Mouse (Mus musculus): ENCODE measurements around the gene Enpp7. TPM values are rescaled to one million over a fixed set of nuclear protein-coding genes. Genes with fewer than 3 reads are reported as not detected.
A peak's percentile ranks its signal among the peaks of the same experiment; 100 is the strongest.

Gene Enpp7
- polyA plus RNA-seq (2016; fragmentation: Nextera tagmentation; extraction: Ambion mirVana), result not detected in 2 replicates

GRCm38 (mm10) chr11:118987999-118988398, at the start of gene Enpp7:
Gene Enpp7 (plus strand): TSS chr11:118988188.
- 90% methylated on average over 10 of the region's 10 CpGs for WGBS
- no peak within 1 kb of the TSS for H3K27ac ChIP-seq

GRCm38 (mm10) chr11:118939731-118940130, 48.3 kb upstream of the Enpp7 start:
- H3K4me3 ChIP-seq, result no peak overlapping the region
- peaks cover 42% of the 10 kb centered on the region for H3K4me1 ChIP-seq (replicated peaks)
- DNase-seq (ENCODE audit: low spot score), result no peak
- no peaks in the 10 kb centered on the region for H3K9me3 ChIP-seq
- 0 out of 2 replicates have a peak, but pooled peaks cover 4% of the 10 kb centered on the region for H3K27me3 ChIP-seq (ENCODE audit: insufficient read depth, poor library complexity, severe bottlenecking)
- no peaks in the 10 kb centered on the region for H3K36me3 ChIP-seq
- WGBS, result 87% methylated on average over 4 of the region's 4 CpGs
- H3K27ac ChIP-seq, result 0 out of 2 replicates have a peak overlapping the region, but pooled peaks have one; percentile 57

More at GRCm38 (mm10) chr11:118987999-118988398, at the start of gene Enpp7:
- no peak for DNase-seq (ENCODE audit: low spot score)
- peaks cover 15% of the 10 kb centered on the region; the same call in 1 of the 2 replicates for H3K4me1 ChIP-seq (replicated peaks)
- H3K36me3 ChIP-seq, result no peaks in the 10 kb centered on the region
- 0 out of 2 replicates have a peak, but pooled peaks cover 4% of the 10 kb centered on the region for H3K27me3 ChIP-seq (ENCODE audit: insufficient read depth, poor library complexity, severe bottlenecking)
- H3K9me3 ChIP-seq, result no peaks in the 10 kb centered on the region
- no peak within 1 kb of the TSS for H3K4me3 ChIP-seq

- H3K9me3 ChIP-seq, result no peaks in the 10 kb centered on the region
- 0 out of 2 replicates have a peak, but pooled peaks cover 4% of the 10 kb centered on the region for H3K27me3 ChIP-seq (ENCODE audit: insufficient read depth, poor library complexity, severe bottlenecking)
- no peak overlapping the region for H3K4me3 ChIP-seq
- H3K36me3 ChIP-seq, result no peaks in the 10 kb centered on the region
- no peak for DNase-seq (ENCODE audit: low spot score)
- 75% methylated on average over 11 of the region's 11 CpGs for WGBS
- peaks cover 39% of the 10 kb centered on the region for H3K4me1 ChIP-seq (replicated peaks)
- H3K27ac ChIP-seq, result peak overlapping the region; percentile 57; the same call in 1 of the 2 replicates
These were observed 47.4 kb upstream of the Enpp7 start for GRCm38 (mm10) chr11:118940539-118940938.

- H3K27ac ChIP-seq, result no peak overlapping the region
- no peak overlapping the region for H3K4me3 ChIP-seq
- DNase-seq (ENCODE audit: low spot score), result no peak
- peaks cover 32% of the 10 kb centered on the region for H3K4me1 ChIP-seq (replicated peaks)
- no peaks in the 10 kb centered on the region for H3K36me3 ChIP-seq
- H3K9me3 ChIP-seq, result no peaks in the 10 kb centered on the region
- H3K27me3 ChIP-seq (ENCODE audit: insufficient read depth, poor library complexity, severe bottlenecking), result 0 out of 2 replicates have a peak, but pooled peaks cover 4% of the 10 kb centered on the region
- WGBS, result 42% methylated on average over 5 of the region's 5 CpGs
These were observed 46.7 kb upstream of the Enpp7 start for GRCm38 (mm10) chr11:118941268-118941667.

- Histone ChIP-seq H3K4me1 (replicated peaks) (peaks cover 15% of the 10 kb centered on the region), H3K27me3 (ENCODE audit: insufficient read depth, poor library complexity, severe bottlenecking) (no peaks in the 10 kb centered on the region), H3K9me3 (no peaks in the 10 kb centered on the region), H3K27ac (no peak overlapping the region), H3K36me3 (no peaks in the 10 kb centered on the region), H3K4me3 (no peak overlapping the region)
- no peak for DNase-seq (ENCODE audit: low spot score)
- WGBS, result 90% methylated on average over 8 of the region's 8 CpGs
These were observed 42.1 kb upstream of the Enpp7 start for GRCm38 (mm10) chr11:118945868-118946267.

DNA sequence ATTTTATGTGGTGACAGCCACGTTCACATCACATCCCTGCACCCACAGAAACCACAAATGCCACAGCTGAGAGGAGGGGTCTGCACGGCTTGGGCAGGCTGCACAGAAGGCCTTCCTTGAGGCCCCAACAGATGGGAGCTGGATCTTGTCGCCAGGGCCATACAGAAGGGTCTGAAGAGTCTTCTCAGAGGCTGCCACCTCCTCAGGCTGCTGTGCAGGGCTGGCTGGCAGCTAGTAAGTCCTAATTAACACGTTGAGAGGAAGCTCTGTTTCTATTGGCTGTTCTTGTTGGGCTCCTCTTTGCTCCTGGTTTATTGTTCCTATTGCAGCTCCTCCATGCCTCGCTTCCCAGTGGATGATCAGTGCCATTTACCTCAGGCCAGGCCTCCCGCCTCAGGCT, 33.0 kb upstream of the Enpp7 start:
- DNase-seq (ENCODE audit: low spot score), result no peak
- no peaks in the 10 kb centered on the region for H3K36me3 ChIP-seq
- H3K4me1 ChIP-seq (replicated peaks), result peaks cover 31% of the 10 kb centered on the region
- no peaks in the 10 kb centered on the region for H3K9me3 ChIP-seq
- WGBS, result 48% methylated on average over 6 of the region's 6 CpGs
- H3K27me3 ChIP-seq (ENCODE audit: insufficient read depth, poor library complexity, severe bottlenecking), result peaks cover 9% of the 10 kb centered on the region; the same call in 1 of the 2 replicates
- no peak overlapping the region for H3K4me3 ChIP-seq
- H3K27ac ChIP-seq, result peak overlapping the region; percentile 64; the same call in 1 of the 2 replicates

DNA sequence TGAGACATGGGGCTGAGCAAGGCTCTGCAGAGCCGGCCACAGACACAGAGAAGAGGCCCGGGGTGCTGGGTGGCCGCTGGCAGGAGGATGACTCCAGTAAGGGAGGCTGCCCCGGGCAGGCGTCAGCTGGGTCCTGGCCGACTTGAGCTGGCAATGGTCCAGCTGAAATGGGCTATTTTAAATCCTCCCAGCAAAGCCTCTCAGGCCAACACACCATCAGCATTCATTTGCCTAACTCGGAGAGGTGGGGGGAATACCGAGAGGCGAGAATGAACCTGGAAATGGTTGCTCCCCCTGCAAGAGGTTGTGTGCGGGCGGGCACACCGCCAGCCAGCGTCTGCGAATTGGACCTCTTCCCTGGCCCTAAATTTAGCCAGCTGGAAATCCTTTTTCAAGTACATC, 30.9 kb upstream of the Enpp7 start:
- 76% methylated on average over 14 of the region's 14 CpGs for WGBS
- DNase-seq (ENCODE audit: low spot score), result no peak
- no peaks in the 10 kb centered on the region for H3K9me3 ChIP-seq
- H3K4me1 ChIP-seq (replicated peaks), result peaks cover 39% of the 10 kb centered on the region
- no peaks in the 10 kb centered on the region for H3K36me3 ChIP-seq
- H3K4me3 ChIP-seq, result no peak overlapping the region
- peak overlapping the region; percentile 23; the same call in 1 of the 2 replicates for H3K27ac ChIP-seq
- no peaks in the 10 kb centered on the region; the same call in 1 of the 2 replicates for H3K27me3 ChIP-seq (ENCODE audit: insufficient read depth, poor library complexity, severe bottlenecking)

- 58% methylated on average over 3 of the region's 3 CpGs for WGBS
- no peak overlapping the region for H3K27ac ChIP-seq
- peaks cover 38% of the 10 kb centered on the region for H3K4me1 ChIP-seq (replicated peaks)
- peaks cover 5% of the 10 kb centered on the region; the same call in 1 of the 2 replicates for H3K27me3 ChIP-seq (ENCODE audit: insufficient read depth, poor library complexity, severe bottlenecking)
- no peaks in the 10 kb centered on the region for H3K9me3 ChIP-seq
- no peak overlapping the region for H3K4me3 ChIP-seq
- no peaks in the 10 kb centered on the region for H3K36me3 ChIP-seq
- no peak for DNase-seq (ENCODE audit: low spot score)
These were observed 27.3 kb upstream of the Enpp7 start for GRCm38 (mm10) chr11:118960649-118961048.

DNA sequence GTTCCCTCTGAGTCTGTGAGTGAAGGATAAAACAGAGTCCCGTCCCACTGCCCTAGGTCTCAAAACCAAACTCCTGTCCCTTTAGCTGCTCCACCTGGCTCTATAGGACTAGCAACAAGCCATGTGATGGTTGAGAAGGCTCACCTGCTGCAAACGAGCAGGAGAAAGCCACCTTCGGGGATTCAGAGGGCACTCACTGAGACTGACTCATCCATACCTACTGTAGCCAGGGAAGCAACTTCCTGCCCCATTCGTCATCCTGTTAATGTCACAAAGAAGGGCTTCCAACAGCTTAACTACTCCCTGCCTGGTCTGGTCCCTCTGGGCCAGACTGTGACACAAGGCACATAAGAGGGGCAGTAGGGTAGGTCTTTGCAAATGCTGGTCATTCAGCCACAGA, 25.5 kb upstream of the Enpp7 start:
- Histone ChIP-seq H3K9me3 (no peaks in the 10 kb centered on the region), H3K27ac (no peak overlapping the region), H3K4me1 (replicated peaks) (peaks cover 26% of the 10 kb centered on the region), H3K4me3 (no peak overlapping the region), H3K36me3 (no peaks in the 10 kb centered on the region), H3K27me3 (ENCODE audit: insufficient read depth, poor library complexity, severe bottlenecking) (peaks cover 11% of the 10 kb centered on the region; the same call in 1 of the 2 replicates)
- no peak for DNase-seq (ENCODE audit: low spot score)
- 70% methylated on average over 4 of the region's 4 CpGs for WGBS

GRCm38 (mm10) chr11:118963926-118964325, 24.1 kb upstream of the Enpp7 start:
- Histone ChIP-seq H3K27me3 (ENCODE audit: insufficient read depth, poor library complexity, severe bottlenecking) (peaks cover 11% of the 10 kb centered on the region; the same call in 1 of the 2 replicates), H3K4me1 (replicated peaks) (peaks cover 32% of the 10 kb centered on the region), H3K36me3 (no peaks in the 10 kb centered on the region), H3K9me3 (no peaks in the 10 kb centered on the region), H3K4me3 (no peak overlapping the region), H3K27ac (peak overlapping the region; percentile 47; the same call in 1 of the 2 replicates)
- 83% methylated on average over 5 of the region's 5 CpGs for WGBS
- DNase-seq (ENCODE audit: low spot score), result no peak

DNA sequence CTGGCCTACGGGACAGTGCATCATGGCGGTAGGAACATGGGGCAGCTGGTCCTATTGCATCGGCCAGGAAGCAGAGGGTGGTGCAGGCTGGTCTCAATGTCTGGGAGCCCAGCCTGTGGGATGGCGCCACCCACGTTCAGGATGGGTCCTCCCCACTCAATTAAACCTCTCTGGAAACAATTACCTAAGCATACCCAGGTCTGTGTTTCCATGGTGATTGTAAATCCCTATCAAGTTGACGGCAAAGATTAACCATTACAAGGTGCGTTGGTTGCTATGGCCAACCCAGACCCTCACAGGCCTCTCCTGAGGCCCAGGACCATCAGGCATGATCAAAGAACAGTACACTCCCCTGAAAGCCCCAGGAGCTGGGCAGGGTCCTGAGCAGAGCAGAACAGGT, 22.9 kb upstream of the Enpp7 start:
- DNase-seq (ENCODE audit: low spot score), result no peak
- no peaks in the 10 kb centered on the region for H3K36me3 ChIP-seq
- H3K9me3 ChIP-seq, result no peaks in the 10 kb centered on the region
- WGBS, result 67% methylated on average over 7 of the region's 7 CpGs
- peaks cover 14% of the 10 kb centered on the region; the same call in 1 of the 2 replicates for H3K27me3 ChIP-seq (ENCODE audit: insufficient read depth, poor library complexity, severe bottlenecking)
- H3K4me3 ChIP-seq, result no peak overlapping the region
- H3K27ac ChIP-seq, result no peak overlapping the region
- H3K4me1 ChIP-seq (replicated peaks), result peaks cover 37% of the 10 kb centered on the region

DNA sequence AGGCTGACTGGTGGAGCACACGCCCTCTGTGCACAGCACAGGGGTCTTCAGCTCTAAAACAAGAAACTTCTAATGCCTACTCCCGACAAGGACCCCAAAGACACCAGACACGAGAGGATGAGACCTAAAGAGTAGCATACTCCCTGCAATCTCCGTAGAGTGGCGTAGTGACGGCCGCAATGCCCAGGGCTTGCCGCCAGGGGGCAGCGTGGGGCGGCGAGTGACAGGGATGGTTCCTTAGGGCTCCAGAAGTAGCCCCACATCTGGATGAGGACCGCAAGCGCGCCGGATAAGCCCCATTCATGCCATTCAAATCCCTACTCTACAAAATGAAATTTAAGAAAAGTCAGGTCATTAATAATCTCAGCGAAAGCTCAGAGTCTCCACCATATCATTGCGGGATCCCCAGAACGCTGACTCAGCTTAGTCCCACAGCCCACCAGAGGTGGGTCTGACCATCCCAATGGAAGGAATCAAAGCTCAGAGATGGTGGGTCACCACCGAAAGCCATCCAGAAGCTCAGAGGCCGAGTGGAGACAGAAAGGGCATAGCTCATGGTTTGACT, 16.4 kb upstream of the Enpp7 start:
- peak; percentile 69 for DNase-seq (ENCODE audit: low spot score)
- peaks cover 55% of the 10 kb centered on the region for H3K4me1 ChIP-seq (replicated peaks)

More for the DNA sequence above, 16.4 kb upstream of the Enpp7 start:
- Histone ChIP-seq H3K9me3 (no peaks in the 10 kb centered on the region), H3K4me3 (no peak overlapping the region), H3K36me3 (no peaks in the 10 kb centered on the region), H3K27me3 (ENCODE audit: insufficient read depth, poor library complexity, severe bottlenecking) (peaks cover 21% of the 10 kb centered on the region), H3K27ac (peak overlapping the region; percentile 57; the same call in 1 of the 2 replicates)
- 37% methylated on average over 20 of the region's 20 CpGs for WGBS

All from hindbrain, embryonic 10.5 days (tissue).